Mouse (Mus musculus) left cerebral cortex, adult 18-20 months (tissue): Measurements from ENCODE around the gene Cdk19. TPM values are rescaled to one million over a fixed set of nuclear protein-coding genes. Genes with fewer than 3 reads are reported as not detected.
A peak's percentile ranks its signal among the peaks of the same experiment; 100 is the strongest.

Experiments used
- DNase-seq, 2 experiments: peaks; one replicate each; pipeline ENCODE4 v3.0.0; 2021 to 2022; ENCODE audit warnings: low spot score in 2 of 2, mixed read lengths in 1 of 2
- long read RNA-seq, 2 experiments: library from polyadenylated mRNA; stranded (forward); transcript quantifications; one replicate each; pipeline ENCODE4 v2.0.0; 2021
- total RNA-seq, 2 experiments: library from RNA; stranded (reverse); gene quantifications; 2 replicates each; pipeline ENCODE4 v1.2.3; 2021

Cdk19 gene
- total RNA-seq, result 10 to 100 TPM; 47.5 to 49.0 TPM
- long read RNA-seq, experiment 1, full-length matches to known transcripts, result 17 of 35 reads
- long read RNA-seq, experiment 1, partial matches to known transcripts, result 2 of 35 reads
- long read RNA-seq, experiment 1, other reads (novel, unspliced or antisense), result 16 of 35 reads
- long read RNA-seq, experiment 2, full-length matches to known transcripts, result 8 of 24 reads
- long read RNA-seq, experiment 2, partial matches to known transcripts, result 15 of 24 reads
- long read RNA-seq, experiment 2, other reads (novel, unspliced or antisense), result 1 of 24 reads

DNA sequence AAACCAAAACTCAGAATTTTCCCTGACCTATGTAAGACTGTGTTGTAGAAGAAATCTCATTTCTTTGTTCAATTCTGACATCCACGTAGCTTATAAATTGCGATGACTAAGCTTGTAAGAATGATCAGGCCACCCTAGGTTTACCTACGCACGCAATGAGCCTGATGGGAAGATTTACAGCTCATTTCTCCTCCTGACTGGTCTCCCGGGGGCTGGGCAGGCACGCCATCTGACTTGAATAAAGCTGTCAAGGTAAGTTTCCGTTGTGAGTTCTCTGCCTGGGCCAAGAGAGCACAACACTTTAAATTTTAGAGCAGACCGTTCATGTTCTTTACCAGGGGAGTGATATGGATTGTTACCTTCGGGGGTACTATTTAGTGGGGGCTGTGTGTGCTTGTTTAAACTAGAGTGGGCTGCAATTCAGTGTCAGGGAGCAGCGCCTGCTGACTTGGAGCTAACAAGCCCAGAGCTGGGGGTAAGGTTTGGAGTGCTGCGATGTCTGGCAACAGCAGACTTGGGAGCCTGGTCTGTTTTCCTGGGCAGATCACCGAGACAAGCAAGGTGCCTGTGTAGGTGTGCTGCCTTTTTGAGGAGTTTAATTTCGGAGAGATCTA lies at the start of gene Cdk19:
Cdk19 (plus strand) TSS at position 214 of the 614 bp plus-strand sequence.
- no peak for DNase-seq

DNA sequence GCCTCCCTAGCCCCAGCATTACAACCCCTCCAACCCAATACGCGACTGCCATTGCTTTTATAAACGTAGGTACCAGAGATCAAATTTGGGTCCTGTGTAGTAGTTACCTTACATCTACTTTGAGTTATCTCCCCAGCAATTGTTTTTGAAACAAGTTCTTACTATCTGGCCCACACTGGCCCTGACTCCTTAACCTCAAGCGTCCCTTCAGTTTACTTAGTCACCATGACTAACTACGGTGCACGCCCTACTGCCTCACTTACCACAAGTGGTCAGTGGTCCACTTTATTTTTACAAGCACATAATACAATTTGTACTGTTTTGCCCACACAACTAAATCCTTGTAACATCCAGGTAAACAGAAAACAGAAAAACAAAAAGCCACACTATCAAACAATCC lies 46.7 kb upstream of the Cdk19 start:
- no peak for DNase-seq

DNA sequence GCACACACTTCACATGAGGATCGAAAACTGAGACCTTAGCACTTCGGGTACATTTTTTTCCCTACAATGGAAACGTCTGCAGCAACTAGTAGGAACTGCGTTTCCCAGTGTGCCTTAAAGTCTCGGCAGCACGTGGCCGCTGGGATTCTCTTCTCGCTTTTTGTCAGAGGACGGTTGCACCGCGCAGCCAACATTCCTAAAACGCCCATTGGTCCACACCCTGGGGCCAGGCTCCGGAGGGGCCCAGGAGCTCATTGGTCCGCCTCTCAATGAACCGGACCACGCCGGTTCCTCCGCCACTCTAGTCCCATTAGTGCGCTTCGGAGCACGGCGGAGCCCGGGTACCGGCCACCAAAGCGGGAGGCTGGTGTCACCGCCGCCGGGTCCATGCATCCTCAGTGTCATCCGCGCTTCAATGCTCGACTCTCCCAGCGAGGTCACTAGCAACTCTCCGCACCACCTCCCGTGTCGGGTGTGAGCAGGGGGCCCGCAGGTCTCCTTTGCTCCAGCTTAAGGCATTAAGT lies 38.7 kb upstream of the Cdk19 start:
- peak; percentile 75 to 82 for DNase-seq

DNA sequence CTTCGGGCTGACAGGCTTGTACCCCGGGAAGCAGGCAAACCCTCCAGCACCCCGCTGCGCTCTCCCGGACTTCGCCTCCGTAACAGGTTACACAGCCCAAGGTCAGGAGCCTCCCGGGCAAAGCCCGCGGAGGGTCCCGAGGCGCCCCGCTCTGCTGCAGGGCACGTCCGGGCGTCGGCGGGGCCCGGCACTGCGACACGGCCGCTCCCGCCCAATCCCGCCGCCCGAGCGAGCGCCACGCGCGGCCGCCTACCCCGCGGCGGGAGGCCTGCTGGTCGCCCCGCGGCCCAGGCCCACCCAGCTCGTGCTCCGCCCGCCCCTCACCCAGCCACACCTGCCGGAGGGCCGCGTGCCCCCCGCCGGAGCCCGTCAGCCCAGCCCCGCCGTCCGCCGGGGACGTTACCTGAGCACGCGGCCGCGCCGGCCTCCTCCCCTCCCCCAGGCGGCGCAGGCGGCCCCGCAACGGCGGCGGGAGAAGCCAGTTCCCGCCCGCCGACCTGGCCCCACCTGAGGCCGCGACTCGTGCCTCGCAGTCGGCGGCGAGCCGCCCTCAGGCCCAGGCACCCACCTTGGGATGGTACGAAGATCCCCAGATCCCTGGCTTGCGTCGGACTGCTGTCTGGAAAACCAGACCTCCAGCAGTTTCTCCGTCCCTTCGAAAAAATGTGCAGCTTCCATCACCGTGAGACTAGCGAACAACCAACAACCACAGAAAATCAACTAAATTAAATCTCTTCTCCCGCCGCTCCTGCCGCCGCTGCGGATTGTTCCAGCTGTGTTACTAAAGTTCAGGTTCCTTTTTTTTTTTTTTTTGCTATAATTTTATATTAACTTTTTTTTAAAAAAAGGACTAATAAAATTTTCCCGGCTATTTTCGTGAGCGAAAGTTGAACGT lies 37.9 kb upstream of the Cdk19 start:
- peak; percentile 11 to 37 for DNase-seq

DNA sequence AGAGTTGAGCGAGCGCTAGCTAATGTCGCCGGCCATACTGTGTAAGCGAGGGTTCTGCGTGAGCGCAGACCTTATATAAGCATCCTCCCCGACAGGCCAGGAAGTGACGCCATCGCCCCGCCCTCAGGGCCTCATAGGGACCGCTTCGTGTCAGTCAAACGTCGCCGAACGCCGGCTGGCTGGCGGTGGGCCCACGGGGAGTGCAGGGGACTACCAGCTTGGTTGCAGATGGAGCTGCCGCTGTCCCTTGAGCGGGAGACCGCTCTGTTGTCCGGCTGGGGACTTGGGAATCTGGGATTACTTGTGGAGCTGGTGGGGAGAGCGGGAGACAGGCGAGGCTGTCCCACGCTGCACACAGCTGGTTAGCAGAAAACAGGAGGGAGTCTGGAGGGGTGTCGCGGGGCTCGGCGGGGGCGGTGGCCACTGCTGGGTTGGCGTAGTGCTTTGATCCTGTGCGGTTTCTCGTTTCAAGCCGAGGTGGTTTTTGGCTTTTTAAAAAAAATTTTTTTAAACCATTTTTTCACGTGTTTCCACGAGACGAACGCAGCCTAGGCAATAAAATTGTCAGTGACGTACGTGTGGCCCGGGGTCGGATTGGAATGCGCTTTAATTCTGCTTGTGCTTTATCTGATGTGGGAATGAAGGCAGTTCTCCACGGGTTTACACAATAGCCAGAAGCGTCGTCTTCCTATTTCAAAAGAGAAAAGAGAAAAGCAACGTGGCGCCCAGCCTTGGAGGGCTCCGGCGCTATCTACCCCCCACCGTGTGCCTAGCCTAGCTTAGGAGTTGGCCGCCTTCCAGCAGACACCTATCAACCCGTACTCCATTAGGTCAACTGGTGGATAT lies 37.0 kb upstream of the Cdk19 start, which contains the start of gene Amd1:
Amd1 (minus strand) TSS at position 47 of the 846 bp plus-strand sequence.
- peak; percentile 100 for DNase-seq

DNA sequence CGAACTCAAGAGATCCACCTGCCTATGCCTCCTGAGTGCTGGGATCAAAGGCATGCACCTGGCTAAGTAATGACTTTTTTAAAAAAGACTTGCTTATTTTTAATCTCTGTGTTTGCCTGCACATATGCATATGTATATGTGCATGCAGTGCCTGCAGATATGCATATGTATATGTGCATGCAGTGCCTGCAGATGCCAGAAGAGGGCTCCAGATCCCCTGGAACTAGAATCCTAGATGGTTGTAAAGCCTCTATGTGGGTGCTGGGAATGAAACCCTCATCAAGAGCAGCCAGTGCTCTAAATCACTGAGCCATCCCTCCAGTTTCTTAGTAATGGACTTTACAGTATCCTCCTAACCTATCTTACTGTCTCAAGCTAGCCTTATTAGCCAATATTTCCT lies 33.4 kb upstream of the Cdk19 start:
- DNase-seq, result no peak

DNA sequence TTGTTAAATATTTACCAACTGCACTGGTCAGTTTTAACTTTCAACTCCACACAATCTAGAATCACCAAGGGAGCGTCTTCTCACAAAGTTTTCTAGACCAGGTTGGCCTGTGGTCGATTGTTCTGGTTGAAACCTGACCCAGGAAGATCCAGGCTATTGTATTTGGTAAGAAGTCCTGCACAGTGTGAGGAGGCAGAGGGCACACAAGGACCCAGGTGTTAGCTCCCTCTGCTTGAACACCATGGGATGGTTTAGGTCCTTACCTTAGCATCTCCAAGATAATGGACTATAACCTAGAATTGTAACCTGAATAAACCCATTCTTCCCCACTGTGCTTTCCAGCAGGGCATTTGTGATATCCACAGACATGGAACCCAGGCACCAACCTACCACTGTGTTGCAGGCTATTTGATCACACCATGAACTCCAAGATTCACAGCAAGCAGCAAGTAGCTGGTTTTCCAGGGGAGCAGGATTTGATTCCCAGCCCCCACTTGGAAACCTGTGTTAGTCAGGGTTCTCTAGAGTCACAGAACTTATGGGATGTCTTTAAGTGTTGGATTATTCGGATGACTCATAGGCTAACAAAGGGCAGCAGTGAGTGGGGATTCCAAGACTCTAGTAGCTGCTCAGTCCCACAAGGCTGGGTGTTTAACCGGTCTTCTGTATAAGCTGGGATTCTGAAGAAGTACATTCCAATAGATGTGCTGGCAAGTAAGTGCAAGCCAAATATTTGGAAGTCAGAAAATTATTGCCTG lies 31.4 kb upstream of the Cdk19 start:
- no peak for DNase-seq

DNA sequence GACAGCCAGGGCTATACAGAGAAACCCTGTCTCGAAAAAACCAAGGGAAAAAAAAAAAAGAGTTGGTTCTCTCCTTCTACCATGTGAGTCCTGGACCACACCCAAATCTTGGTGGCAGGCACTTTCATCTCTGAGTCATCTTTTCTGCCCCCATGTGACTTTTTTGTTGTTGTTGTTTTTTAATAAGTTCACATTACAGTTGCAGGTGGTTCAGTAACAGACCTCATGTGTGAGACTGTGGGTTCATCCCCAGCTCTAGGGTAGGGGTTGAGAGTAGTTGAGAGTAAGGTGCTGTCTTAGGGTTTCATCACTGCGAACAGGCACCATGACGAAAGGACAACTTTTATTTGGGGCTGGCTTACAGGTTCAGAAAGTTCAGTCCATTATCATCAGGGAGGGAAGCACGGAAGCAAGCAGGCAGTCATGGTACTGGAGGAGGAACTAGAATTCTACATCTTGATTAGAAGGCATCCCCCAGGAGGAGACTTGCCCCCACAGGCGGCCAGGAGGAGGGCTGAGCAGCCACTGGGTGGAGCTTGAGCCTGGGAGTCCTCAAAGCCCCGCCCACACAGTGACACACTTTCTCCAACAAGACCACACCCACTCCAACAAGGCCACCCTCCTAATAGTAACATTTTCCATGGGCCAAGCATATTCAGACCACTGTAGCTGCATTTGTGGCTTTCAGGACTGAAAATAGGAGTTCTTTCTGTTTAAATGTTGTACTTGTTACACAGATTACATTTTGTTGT lies 29.3 kb upstream of the Cdk19 start:
- DNase-seq, result no peak

DNA sequence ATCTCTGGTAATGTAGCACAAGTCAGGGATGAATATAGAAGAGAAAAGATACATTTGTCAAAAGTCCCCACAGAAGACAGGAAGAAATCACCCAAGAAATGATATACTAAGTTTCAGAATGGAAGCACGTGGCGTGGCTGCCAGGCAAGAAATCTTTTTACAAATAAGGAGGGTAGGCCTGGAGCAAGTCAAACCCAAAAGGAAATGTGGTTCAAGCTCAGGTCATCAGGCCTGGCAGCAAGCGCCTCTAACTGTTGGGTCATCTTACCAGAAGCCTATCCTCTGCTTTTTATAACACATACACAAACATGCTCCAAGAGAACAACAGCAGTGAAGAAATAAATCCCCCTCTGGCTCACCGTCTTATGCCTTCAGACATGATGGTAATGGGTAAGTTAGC lies 26.6 kb upstream of the Cdk19 start:
- DNase-seq, result no peak

DNA sequence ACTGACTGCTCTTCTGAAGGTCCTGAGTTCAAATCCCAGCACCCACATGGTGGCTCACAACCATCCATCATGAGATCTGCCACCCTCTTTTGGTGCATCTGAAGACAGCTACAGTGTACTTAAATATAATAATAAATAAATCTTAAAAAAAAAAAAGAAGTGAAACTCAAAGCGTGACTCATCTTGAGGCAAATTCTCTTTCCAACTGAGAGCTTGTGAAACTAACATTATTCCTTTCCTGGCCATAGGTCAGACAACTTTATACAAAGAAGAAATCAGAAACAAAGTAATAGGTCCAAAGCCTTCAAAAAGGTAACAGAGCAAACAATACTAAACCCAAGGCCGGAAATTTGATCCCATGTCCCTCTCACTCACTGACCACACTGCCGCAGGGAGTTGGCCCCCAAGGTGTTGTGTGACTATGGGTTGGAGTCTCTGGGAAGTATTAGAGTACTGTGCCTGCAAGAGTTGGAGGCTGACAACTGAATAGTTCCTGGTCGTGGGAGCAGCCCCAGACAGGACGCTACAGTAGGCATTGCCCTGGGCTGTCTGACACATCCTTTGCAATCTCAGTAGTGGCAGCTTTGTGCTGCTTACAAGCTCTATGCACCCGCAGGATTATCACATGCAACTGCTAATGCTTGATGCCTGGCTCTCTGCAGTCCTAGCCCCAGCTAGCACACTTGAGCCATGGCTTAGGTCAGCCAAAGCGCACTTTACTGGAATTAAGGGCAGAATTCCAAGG lies 22.4 kb upstream of the Cdk19 start:
- DNase-seq, result no peak

DNA sequence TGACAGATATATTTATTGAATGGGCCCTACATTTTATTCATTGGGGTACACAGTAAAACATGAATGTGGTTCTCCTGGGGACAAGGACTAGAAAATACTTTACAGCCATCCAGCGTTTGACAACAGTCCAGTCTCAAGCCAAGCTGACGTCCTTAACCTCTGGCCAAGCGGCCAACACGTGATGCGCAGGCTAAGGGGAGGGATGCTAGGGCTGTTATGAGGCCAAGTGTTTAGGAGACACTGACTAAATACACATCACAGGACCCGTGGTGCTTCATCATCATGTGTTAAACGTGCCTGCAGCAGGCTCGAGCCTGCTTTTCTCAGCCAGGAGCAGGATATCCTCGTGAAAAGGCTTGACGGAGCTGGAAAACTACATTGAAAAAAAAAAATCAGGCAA lies 19.1 kb upstream of the Cdk19 start:
- DNase-seq, result no peak

DNA sequence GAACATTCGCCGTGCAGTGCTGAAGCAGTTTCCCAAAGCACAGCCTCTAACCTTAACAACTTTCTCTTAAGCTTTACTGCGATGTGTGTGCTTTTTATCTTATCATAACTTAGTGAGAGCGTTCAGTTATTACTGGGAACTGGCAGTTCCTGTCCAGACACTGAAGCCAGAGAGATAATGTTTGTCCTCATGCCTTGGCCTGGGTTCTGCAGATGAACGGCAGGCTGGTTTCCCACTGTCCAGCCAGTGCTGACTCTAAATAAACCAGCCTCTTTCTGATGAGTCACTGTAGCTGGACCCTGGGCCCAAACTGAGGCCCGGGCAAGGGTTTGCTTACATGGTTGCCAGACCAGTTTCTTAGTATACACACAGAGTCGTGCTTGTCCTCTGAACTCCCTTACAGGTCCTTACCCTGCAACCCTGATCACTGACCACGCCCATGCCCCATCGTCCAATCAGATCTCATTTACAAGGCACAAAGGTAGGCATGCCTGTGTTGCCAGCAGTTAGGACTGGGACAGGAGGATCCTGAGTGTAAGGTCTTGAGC lies 11.3 kb upstream of the Cdk19 start:
- DNase-seq, result no peak

DNA sequence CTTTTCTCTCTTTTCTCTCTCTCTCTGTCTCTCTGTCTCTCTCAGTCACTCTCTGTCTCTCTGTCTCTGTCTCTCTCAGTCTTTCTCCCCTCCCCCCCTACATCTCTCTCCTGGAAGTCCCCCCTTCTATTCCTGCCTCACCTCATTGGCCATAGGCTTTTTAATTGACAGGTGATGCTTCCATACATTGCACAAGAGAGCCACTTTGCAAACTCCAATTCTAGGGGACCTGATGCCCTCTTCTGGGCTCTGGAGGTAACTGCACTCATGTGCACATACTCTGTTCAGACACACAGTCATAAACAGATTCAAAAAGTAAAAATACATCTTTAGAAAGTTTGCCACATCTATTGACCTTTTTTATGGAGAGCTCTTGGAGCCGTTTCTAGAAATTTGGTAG lies 9.1 kb upstream of the Cdk19 start:
- no peak for DNase-seq

DNA sequence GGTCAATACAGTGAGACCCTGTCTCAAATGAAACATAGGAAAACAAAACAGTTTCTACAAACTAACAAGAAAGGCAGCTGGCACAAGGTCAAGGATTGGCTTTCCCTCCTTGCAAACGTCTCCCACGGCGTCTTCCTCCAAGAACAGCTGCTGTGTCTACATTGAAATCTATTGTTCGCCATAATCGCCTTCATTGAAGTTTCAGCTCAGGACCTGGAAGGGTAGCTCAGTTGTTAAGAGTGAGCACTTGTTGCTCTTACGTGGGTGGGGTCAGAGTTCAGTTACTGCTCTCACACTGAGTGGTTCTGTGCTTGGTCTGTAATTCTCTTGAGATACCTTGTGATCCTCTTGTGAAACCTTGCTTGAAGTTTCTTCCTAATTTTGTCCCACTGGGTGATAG lies 6.5 kb upstream of the Cdk19 start:
- DNase-seq, result no peak

DNA sequence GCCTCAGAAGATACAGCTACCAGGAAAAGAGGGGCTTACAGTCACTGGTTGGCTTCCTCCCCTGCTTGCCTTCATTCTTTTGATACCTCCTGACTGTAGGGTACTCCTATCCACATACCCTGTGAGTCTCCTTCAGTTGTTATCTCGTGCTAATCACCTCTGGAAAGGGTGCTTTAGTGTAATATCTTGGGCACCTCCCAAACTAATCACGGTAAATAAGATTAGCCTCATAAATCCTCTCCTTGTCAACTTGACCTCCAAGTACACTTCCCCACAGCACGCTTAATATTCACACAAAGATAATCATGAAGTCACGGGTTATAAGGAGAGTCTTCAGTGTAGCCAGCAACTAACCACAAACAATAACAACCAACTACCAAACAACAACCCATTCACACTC lies 2.7 kb downstream of the Cdk19 start:
- no peak for DNase-seq

DNA sequence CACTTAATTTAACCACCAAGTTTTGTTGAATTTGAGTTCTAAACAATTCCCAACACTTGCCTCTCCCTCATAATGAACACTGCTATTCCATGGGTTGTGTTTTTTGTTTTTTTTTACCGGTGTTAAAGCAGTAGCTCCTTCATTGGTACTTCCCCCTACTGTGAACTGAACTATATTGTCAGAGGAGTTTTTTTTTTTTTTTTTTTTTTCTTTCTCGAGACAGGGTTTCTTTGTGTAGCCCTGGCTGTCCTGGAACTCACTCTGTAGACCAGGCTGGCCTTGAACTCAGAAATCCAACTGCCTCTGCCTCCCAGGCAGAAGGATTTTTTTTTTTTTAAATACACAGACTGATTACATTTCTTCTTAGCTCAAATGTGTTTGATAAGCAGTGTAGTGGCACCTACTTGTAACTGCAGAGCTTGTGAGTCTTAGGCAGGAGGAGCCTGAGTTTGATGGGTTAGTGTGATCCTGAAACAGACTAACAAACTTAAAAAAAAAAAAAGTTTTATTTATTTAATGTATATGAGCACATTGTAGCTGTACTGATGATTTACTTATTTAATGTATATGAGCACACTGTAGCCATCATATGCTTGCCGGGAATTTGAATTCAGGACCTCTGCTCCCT lies 7.5 kb downstream of the Cdk19 start:
- no peak for DNase-seq

DNA sequence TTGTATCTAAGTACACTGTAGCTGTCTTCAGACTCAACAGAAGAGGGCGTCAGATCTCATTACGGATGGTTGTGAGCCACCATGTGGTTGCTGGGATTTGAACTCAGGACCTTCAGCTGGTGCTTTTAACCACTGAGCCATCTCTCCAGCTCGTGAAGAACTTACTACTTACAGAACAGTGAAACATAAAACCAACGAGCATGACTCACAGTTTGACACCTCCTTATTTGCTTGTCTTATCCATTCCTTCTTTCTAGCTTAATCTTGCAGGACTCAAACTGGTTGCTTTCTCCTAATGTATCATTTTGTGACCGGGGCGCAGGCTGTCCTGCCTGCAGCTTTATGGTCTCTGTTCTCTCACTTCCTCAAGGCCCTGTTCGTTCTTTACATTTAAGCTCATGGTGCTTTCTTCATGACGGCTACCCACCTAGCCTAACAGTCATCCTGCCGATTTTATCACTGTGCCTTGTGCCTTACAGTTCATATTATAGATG lies 8.1 kb downstream of the Cdk19 start:
- no peak for DNase-seq
